Mouse (Mus musculus) forebrain, embryonic 14.5 days (tissue): ENCODE results near the gene Fer. TPM values are rescaled to one million over a fixed set of nuclear protein-coding genes. Genes with fewer than 3 reads are reported as not detected.
A peak's percentile ranks its signal among the peaks of the same experiment; 100 is the strongest.

Source experiments
- ATAC-seq: fragments of 200-750 bp; cut with Nextera tagmentation; 2 replicates; pipeline ENCODE4 v1.8.0; 2017; ENCODE audit warnings: mild to moderate bottlenecking, moderate library complexity
- DNase-seq: peaks from one replicate; pipeline ENCODE4 v3.0.0-alpha.2; 2015; ENCODE audit warnings: low spot score
- H3K27ac ChIP-seq: fragments of 300-500 bp; sonication (generic); 2 replicates; pipeline ENCODE4 v1.5.1; 2014; ENCODE audit warnings: low read depth, mild to moderate bottlenecking, control low read depth, low read length, moderate library complexity
- H3K27me3 ChIP-seq: fragments of 300-500 bp; sonication (generic); replicated peaks from 2 replicates; pipeline ENCODE4 v1.6.1; 2014; ENCODE audit warnings: low read length, control low read depth, mixed read lengths; ENCODE audit not compliant: control insufficient read depth, insufficient read depth
- H3K36me3 ChIP-seq: fragments of 300-500 bp; sonication (generic); 2 replicates; pipeline ENCODE4 v1.6.1; 2014; ENCODE audit warnings: low read length, control low read depth; ENCODE audit not compliant: control insufficient read depth, insufficient read depth
- H3K4me1 ChIP-seq: fragments of 300-500 bp; sonication (generic); 2 replicates; pipeline ENCODE4 v1.6.1; 2014; ENCODE audit warnings: antibody characterized with exemption, low read length, control low read depth; ENCODE audit not compliant: control insufficient read depth, insufficient read depth
- H3K4me2 ChIP-seq: fragments of 300-500 bp; sonication (generic); 2 replicates; pipeline ENCODE4 v1.6.1; 2014; ENCODE audit warnings: mild to moderate bottlenecking, control low read depth, low read length
- H3K4me3 ChIP-seq: fragments of 300-500 bp; sonication (generic); 2 replicates; pipeline ENCODE4 v1.5.1; 2014; ENCODE audit warnings: low read depth, low read length, control low read depth
- H3K9ac ChIP-seq: fragments of 300-500 bp; sonication (generic); 2 replicates; pipeline ENCODE4 v1.6.1; 2014; ENCODE audit warnings: mild to moderate bottlenecking, low read length, control low read depth, moderate library complexity
- H3K9me3 ChIP-seq: fragments of 300-500 bp; sonication (generic); replicated peaks from 2 replicates; pipeline ENCODE4 v1.6.1; 2016; ENCODE audit warnings: low read length, control low read depth, mixed read lengths; ENCODE audit not compliant: control insufficient read depth
- WGBS: fragments of 180-500 bp; shearing (Covaris S2); extraction: QIAGEN DNeasy Blood & Tissue Kit; methylation state at CpG from one replicate; pipeline ENCODE4 v1.1.7; 2014; 5-methylcytosine and 5-hydroxymethylcytosine counted together
- polyA plus RNA-seq: library from polyadenylated mRNA; unstranded; fragments of >200 nt; fragmentation: Nextera tagmentation; extraction: Ambion mirVana; gene quantifications from 2 replicates; pipeline ENCODE4 v1.2.1, GENCODE M21; 2014

Fer gene
- polyA plus RNA-seq, 1 experiment from 2014 or later = 31.8 TPM

DNA sequence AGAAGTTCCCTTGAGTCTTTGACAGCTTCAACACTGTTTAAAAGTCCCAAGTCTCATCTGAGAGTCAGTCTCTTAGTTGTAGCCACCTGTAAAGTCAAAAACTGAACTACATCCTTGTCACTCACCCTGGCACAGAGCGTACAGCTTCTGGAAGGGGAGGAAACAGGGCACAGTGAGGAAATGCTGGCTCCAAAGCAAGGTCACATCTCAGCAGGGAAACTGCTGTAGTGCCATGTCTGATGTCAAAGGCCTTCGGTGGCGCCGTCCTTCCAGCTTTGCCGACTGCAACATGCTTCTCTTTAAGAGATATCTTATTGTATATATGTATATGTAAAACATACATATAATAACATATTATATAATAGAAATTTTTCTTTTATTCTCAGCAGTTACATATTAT lies 188.0 kb downstream of the Fer start:
- 91% methylated on average over 5 of the region's 5 CpGs for whole genome bisulfite sequencing
- Histone ChIP-seq H3K4me3 (no peak overlapping the region), H3K36me3 (no peaks in the 10 kb centered on the region), H3K4me1 (no peaks in the 10 kb centered on the region), H3K27ac (no peak overlapping the region), H3K9me3 (no peaks in the 10 kb centered on the region), H3K27me3 (no peaks in the 10 kb centered on the region), H3K4me2 (no peak overlapping the region), H3K9ac (no peak overlapping the region)
- ATAC-seq = no peak
- DNase-seq = no peak

DNA sequence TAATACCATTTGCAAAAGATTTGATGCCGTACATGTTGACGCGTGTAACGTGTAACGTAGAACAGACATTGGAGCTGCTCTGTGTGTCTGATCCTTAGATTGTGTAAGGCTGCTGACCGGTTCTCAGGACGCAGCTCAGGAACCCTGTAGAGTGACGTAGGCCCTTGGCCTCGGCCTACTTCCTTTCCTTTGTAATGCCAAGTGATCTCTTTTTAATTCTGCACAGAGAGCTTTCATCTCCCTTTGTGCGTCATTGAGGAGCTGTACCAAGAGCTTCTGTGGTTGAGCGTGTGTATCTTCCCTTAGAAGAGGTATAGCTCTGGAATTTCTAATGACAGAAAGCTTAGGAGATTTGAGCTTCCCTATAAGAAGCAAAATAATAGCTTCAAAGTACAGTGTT lies 190.8 kb downstream of the Fer start:
- no peak overlapping the region for H3K4me2 ChIP-seq
- H3K9me3 ChIP-seq = no peaks in the 10 kb centered on the region
- ATAC-seq = no peak
- no peaks in the 10 kb centered on the region for H3K36me3 ChIP-seq
- no peak overlapping the region for H3K9ac ChIP-seq
- no peaks in the 10 kb centered on the region for H3K4me1 ChIP-seq
- no peak for DNase-seq
- no peak overlapping the region for H3K4me3 ChIP-seq
- WGBS = 86% methylated on average over 11 of the region's 11 CpGs
- no peak overlapping the region for H3K27ac ChIP-seq
- no peaks in the 10 kb centered on the region for H3K27me3 ChIP-seq

DNA sequence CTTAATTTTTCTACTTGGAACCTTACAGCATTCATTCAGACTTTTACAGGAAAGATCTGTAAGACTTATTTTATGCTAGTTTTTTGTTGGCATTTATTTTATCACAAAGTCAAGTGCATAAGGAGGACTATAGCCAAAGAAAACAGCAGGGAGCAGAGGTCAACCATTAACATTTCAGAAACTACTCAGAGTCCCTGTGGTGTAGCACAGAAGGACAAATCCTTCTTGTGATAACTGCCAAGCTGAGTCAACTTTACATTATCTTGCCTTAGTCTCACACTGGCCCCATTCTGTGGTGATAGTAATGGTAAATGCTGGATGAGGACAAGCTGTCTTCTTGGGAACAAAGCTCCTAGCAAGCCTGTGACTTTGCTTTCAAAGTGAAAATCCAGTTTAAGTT lies 197.7 kb downstream of the Fer start:
- no peak overlapping the region for H3K9ac ChIP-seq
- H3K4me2 ChIP-seq = no peak overlapping the region
- no peak overlapping the region for H3K27ac ChIP-seq
- no peaks in the 10 kb centered on the region for H3K36me3 ChIP-seq
- H3K27me3 ChIP-seq = no peaks in the 10 kb centered on the region
- no peak overlapping the region for H3K4me3 ChIP-seq
- DNase-seq (no peak), ATAC-seq (no peak)
- H3K9me3 ChIP-seq = no peaks in the 10 kb centered on the region
- H3K4me1 ChIP-seq = no peaks in the 10 kb centered on the region

DNA sequence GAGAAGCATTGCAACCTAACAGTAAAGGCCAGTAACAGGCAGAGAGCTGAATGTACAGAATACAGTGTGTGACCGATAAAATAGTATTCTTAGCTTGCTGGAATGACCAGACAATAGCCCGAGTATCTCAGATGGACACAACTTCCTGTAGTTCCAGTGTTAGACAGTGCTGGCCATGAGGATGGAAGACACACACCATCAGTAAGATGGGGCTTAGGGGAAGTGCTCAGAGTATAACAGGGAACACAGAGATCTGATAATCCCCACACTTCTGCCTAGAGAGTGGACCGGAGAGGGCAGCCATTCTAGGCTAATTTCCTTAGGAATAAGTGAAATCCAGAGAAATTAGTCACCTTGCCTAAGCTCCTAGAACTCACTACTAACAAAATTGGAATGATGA lies 202.4 kb downstream of the Fer start:
- Histone ChIP-seq H3K27ac (no peak overlapping the region), H3K27me3 (no peaks in the 10 kb centered on the region), H3K4me1 (no peaks in the 10 kb centered on the region), H3K9ac (no peak overlapping the region), H3K4me3 (no peak overlapping the region), H3K9me3 (no peaks in the 10 kb centered on the region), H3K4me2 (no peak overlapping the region), H3K36me3 (no peaks in the 10 kb centered on the region)
- ATAC-seq (no peak), DNase-seq (no peak)
- 93% methylated on average over 3 of the region's 3 CpGs for WGBS

DNA sequence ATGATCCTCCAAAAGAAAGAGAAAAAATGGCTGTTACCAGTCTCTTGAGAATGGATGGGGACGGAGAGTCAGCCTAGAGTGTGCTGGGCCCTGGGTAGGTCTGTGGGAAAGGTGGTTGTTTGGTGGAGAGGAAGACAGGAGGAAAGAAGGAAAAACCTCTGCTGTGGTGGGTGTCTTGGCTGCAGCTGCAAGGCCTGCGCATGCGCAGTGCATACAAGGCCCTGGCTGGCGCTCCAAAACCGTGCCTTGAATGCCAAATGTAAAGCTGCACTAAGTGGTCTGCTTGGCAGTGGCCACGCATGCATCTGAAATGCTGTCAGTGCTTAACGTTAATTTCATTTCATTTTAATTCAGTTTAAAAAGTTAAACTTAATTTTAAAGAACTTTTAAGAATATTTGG lies 214.5 kb downstream of the Fer start:
- ATAC-seq = peak; percentile 83; the same call in 1 of the 2 replicates
- Histone ChIP-seq H3K36me3 (peaks cover 3% of the 10 kb centered on the region; the same call in 1 of the 2 replicates), H3K27me3 (no peaks in the 10 kb centered on the region), H3K27ac (no peak overlapping the region), H3K4me1 (no peaks in the 10 kb centered on the region), H3K9ac (no peak overlapping the region), H3K4me3 (no peak overlapping the region), H3K9me3 (no peaks in the 10 kb centered on the region), H3K4me2 (no peak overlapping the region)
- DNase-seq = peak; percentile 73
- WGBS = 78% methylated on average over 7 of the region's 7 CpGs

DNA sequence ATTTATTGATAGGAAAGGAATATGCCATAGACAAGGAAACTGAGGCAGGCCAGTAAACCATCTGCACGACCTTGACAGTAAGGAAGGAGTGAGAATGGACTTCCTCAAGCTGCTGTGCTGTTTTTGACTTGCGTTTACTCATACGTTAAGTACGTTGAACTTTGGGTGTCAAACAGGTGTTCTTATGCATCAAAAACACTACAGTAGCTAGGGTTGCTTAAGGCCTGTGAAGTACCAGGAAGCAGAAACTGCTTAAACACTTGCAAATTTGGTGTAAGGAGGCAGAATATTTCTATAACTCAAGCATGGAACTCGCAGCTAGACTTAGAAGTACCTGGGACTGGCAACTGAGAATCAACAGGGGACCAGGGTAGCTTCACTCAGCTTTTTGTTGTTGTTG lies 221.9 kb downstream of the Fer start:
- no peak for DNase-seq
- ATAC-seq = no peak
- WGBS = 95% methylated on average over 5 of the region's 5 CpGs

DNA sequence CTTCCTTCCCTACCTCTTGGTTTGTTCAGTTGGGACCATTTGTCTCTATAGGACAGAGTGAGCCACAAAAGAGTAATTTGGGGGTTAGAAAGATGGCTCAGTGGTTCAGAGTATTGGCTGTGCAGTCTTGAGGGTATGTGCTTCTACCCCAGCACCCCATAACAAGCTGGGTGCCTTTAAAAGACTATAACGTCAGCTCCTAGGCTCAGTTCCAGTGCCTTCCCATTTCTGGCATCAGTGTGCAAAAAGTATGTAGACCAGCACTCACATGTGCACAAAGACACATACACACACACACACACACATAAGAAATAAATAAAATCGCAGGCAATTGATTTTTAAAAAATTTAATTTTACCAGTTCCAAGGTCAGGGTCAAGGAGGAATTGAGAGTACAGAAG lies 222.6 kb downstream of the Fer start:
- Histone ChIP-seq H3K9me3 (no peaks in the 10 kb centered on the region), H3K4me2 (no peak overlapping the region), H3K4me1 (0 out of 2 replicates have a peak, but pooled peaks cover 2% of the 10 kb centered on the region), H3K9ac (no peak overlapping the region), H3K27me3 (no peaks in the 10 kb centered on the region), H3K27ac (no peak overlapping the region), H3K36me3 (no peaks in the 10 kb centered on the region), H3K4me3 (no peak overlapping the region)
- 86% methylated on average over 2 of the region's 2 CpGs for WGBS
- ATAC-seq (no peak), DNase-seq (no peak)

More for the DNA sequence above, 221.9 kb downstream of the Fer start:
- Histone ChIP-seq H3K9ac (no peak overlapping the region), H3K9me3 (no peaks in the 10 kb centered on the region), H3K4me1 (0 out of 2 replicates have a peak, but pooled peaks cover 2% of the 10 kb centered on the region), H3K27me3 (no peaks in the 10 kb centered on the region), H3K4me3 (no peak overlapping the region), H3K4me2 (no peak overlapping the region), H3K27ac (no peak overlapping the region), H3K36me3 (no peaks in the 10 kb centered on the region)

DNA sequence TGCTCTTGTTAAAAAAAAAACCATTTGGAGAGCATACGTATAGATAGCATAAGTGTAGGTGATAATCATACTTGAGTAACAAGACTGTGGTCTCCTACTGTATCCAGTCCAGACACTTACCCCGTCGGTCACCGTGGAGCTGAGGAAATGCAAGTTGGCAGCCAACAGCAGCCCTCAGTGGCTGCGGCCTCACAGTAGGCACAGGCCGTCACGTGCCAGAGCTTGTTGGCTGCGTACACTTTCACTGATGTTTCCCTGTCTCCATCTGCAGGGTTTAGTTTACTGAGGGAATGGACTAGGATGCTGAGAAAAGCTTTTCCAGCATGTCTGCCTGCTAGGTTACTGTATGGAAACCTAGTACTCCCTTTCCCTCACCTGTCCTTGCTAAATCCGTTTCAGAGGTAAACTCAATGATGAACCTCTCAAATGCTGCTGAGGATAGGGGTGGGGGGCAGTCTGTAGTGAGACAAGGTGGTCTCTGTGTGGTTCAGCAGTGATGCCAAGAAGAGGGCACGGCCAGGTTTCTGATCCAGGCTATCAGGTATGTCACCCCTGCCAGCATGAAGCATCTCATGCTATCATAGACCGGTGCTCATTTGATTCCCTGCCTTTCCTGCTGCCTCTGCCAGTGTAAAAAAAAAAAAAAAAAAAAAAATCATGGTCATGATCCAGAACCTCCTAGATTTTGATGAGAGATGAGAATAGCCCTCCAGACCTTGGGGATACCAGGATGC lies 224.2 kb downstream of the Fer start:
- Histone ChIP-seq H3K4me1 (0 out of 2 replicates have a peak, but pooled peaks cover 2% of the 10 kb centered on the region), H3K4me3 (no peak overlapping the region), H3K27ac (no peak overlapping the region), H3K36me3 (no peaks in the 10 kb centered on the region), H3K9ac (no peak overlapping the region), H3K4me2 (no peak overlapping the region), H3K9me3 (no peaks in the 10 kb centered on the region), H3K27me3 (no peaks in the 10 kb centered on the region)
- 85% methylated on average over 11 of the region's 11 CpGs for WGBS
- ATAC-seq (no peak), DNase-seq (peak; percentile 17)

DNA sequence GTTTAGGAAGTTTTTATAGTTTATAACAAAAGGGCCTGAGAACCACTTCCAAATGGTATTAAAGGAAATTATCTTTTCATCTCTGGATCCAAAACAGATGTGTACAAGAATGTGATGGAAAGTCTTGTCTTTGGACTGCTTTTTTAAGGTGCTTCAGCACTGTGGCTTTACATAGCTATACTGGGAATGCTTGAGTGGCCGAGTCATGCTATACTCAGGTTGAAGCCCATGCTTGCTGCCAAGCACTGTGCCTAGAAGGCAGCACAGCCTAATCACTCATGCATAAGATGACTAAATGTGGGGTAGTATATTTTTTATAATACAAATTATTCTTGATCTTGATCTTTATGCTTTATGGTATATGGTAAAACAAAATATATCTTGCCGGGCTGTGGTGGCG lies 225.0 kb downstream of the Fer start:
- WGBS = 93% methylated on average over 3 of the region's 3 CpGs
- ATAC-seq (no peak), DNase-seq (no peak)
- H3K4me1 ChIP-seq = 0 out of 2 replicates have a peak, but pooled peaks cover 2% of the 10 kb centered on the region
- no peak overlapping the region for H3K9ac ChIP-seq
- H3K36me3 ChIP-seq = no peaks in the 10 kb centered on the region
- H3K27ac ChIP-seq = no peak overlapping the region
- no peak overlapping the region for H3K4me2 ChIP-seq
- H3K27me3 ChIP-seq = no peaks in the 10 kb centered on the region
- no peak overlapping the region for H3K4me3 ChIP-seq
- H3K9me3 ChIP-seq = no peaks in the 10 kb centered on the region
